Mouse (Mus musculus): ENCODE data around the gene Homer1.
A peak's percentile ranks its signal among the peaks of the same experiment; 100 is the strongest.

The Homer1 gene

DNA sequence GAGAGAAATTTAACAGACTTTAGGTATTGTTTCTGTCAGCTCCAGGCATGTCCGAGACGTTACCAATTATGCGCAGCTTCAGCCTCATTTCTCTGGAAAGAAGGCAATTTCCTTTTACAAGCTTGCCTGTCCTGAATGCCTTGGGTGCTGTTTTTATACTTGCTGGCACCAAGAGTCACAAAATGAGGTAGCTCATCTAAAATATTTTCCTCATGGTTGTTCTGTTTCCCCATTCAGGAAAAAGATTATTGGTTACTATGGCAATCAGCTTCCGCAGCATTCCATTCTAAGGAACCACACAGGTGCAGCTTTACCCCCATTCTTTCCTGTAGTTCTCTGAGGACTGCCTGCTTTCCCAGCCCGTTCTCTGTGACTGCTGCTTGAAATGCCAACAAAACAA is at the start of gene Homer1:
Gene Homer1 (plus strand): TSS at position 320 of the 400 bp plus-strand sequence.
- DNase-seq (ENCODE audit: low read depth, low spot score): no peak

DNA sequence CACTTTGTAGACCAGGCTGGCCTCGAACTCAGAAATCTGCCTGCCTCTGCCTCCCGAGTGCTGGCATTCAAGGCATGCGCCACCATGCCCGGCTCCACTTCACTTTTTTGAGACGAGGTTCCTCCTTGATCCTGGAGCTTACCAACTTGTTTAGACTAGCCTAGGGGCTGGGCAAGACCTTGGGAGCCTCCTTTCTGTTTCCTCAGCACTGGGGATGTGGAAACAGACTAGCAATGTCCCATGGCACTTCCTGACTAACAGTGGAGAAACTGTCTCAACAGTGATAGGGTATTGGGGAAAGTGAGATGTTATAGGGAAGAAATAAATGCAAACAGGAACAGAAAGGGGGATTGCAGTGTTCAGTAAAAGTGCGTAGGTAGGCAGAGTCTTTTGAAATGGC is 47.7 kb upstream of the Homer1 start:
- no peak for DNase-seq (ENCODE audit: low read depth, low spot score)

GRCm38 (mm10) chr13:93252175-93252574 is 47.3 kb upstream of the Homer1 start:
- DNase-seq (ENCODE audit: low read depth, low spot score): no peak

GRCm38 (mm10) chr13:93252941-93253340 is 46.5 kb upstream of the Homer1 start:
- no peak for DNase-seq (ENCODE audit: low read depth, low spot score)

DNA sequence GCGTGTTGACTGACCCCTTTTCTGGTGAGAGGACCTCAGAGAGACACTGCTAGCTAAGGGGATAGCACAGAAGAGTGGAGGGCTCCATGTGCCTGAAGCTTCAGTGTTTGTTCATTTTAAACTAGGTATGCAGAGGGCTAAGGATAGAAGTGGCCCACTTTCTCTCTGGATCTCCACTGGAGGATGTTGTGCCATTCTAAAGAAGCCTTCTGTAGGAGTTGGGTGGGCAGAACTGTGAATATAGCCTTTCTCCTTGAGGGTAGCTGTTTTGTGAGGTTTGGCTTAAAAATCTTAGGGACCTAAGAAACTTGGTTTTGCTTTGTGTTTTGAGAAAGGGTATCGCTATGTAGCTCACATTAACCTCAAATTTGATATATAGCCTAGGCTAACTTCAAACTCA is 32.3 kb upstream of the Homer1 start:
- no peak for DNase-seq (ENCODE audit: low read depth, low spot score)

GRCm38 (mm10) chr13:93300581-93300980 is 1.1 kb downstream of the Homer1 start:
- DNase-seq (ENCODE audit: low read depth, low spot score): no peak

DNA sequence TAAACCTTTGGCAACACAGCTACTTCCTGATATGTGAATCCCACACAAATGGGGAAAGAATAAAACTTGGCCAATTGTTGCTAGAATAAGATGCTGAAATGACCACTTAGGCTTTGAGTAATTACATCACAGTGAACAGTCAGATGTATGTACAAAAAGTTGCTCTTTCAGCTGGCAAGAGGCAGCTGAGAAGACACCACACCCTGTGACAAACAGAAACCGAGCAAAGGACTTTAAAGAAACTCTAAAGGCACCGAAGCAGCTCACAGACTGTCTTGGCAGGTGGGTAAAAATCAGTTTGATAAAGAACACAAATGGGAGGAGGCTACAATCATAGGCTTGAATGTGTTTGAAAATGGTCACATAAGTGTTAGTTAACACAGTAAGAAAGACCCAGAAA is 1.6 kb downstream of the Homer1 start:
- no peak for DNase-seq (ENCODE audit: low read depth, low spot score)

DNA sequence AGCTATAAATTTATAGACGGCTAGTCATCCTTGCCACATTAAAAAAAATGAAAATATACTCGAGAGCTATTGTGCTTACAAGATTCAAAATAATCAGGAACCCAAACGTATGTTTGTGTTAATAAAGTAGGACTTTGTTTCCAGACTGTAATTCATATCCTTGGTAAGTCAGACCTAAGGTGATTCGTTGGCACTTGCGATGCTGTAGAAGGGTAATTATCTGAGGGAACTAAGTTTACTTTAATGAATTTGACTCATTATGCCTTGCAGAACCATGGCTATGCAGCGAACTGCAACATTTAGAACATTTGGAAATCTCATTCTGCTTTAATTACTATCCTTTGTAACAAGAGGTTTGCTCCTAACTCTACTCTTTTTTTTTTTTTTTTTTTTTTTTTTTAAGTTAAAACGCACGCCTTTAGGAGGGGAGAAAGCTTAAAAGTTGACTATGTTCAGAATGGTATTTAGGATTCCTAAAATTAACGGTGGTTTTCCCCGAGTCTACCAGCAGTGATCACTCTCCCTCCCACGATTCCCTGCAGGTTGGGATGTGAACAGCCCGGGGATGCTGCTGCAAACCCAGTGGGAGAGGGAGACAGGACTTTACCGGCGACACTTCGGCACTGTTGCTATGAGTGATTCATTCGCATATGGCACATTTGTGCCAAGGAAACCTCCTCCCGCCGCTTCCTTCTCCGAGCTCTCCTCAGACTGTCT is 3.6 kb downstream of the Homer1 start:
- no peak for DNase-seq (ENCODE audit: low read depth, low spot score)

- peak; percentile 85 for DNase-seq (ENCODE audit: low read depth, low spot score)
Measured at GRCm38 (mm10) chr13:93303563-93304250, 4.3 kb downstream of the Homer1 start.

GRCm38 (mm10) chr13:93304251-93305001 is 5.0 kb downstream of the Homer1 start:
- DNase-seq (ENCODE audit: low read depth, low spot score): peak; percentile 29

DNA sequence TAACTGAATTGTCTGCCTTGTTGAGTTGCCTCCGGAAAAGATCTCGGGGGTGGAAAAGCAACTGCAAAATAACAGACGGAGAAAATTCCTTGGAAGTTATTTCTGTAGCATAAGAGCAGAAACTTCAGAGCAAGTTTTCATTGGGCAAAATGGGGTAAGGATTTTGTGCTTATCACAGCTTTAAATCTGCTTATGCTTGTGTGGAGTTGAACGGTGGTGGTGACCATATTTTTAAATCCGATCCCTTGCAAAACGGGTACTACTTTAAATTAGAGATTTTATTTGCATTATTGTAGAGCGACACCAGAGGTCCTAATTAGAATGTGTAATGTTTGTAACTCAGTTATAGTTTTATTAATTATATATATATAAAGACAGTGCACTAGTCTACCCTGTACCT is 5.7 kb downstream of the Homer1 start:
- no peak for DNase-seq (ENCODE audit: low read depth, low spot score)

GRCm38 (mm10) chr13:93305636-93306035 is 6.2 kb downstream of the Homer1 start:
- no peak for DNase-seq (ENCODE audit: low read depth, low spot score)

DNA sequence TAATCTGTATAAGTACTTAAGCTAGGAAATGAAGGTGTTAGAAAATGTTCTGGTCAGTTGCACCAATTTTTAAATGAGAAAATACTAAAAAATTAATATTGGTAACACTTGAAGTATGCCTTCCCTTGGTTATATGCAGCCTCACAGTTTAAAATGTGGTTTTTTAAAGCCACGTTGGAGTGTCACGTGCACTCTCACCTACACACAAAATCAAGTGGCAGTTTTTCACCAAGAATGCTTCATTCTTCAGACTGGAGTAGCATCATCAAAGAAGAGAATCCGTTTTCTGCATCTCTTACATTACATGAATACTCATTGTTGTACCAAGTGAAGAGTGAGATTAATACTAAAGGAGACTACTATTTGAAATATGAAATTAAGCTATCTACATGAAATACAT is 7.1 kb downstream of the Homer1 start:
- DNase-seq (ENCODE audit: low read depth, low spot score): no peak

DNA sequence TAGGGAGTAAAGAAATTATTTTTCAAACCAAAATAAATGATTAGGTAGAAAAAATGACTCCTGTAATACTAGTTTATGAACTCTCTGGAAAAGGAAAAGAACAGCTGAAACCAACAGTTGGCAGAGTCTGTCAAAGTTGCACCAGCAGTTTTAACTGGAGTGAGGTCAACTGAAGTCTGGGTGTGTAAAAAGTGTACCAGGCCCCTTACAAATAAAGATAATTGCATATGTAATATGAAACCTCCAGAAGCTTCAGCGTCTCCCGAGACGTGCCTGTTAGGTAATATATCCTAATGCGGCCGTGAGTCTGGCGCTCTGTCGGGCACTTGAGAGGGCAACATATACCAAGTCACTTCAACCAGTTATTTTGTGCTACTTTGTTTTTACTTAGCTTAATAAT is 8.3 kb downstream of the Homer1 start:
- no peak for DNase-seq (ENCODE audit: low read depth, low spot score)

- no peak for DNase-seq (ENCODE audit: low read depth, low spot score)
Measured at GRCm38 (mm10) chr13:93309295-93309694, 9.9 kb downstream of the Homer1 start.

GRCm38 (mm10) chr13:93312518-93312917 is 13.1 kb downstream of the Homer1 start:
- no peak for DNase-seq (ENCODE audit: low read depth, low spot score)

DNA sequence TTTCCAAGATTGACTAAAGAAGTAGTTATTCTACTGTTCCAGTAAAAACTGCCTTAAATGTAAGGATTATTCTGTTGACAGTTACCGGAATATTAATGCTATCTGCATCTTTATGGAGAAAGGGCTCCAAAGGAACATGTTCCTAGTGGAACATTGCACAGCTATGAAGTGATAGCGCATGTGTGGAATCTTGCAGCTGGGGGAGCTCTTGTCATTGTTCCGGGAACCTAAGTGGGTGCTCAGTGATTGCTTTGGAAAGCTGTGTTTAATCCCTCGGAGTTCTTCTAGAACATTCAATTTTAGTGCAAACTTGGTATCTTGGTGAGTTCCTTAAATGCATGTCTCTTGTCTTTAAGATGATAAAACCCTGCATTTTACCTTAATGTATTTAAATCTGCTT is 14.9 kb downstream of the Homer1 start:
- DNase-seq (ENCODE audit: low read depth, low spot score): no peak

- no peak for DNase-seq (ENCODE audit: low read depth, low spot score)
Measured at GRCm38 (mm10) chr13:93320089-93320488, 20.7 kb downstream of the Homer1 start.

- no peak for DNase-seq (ENCODE audit: low read depth, low spot score)
Measured at GRCm38 (mm10) chr13:93326326-93326725, 26.9 kb downstream of the Homer1 start.

DNA sequence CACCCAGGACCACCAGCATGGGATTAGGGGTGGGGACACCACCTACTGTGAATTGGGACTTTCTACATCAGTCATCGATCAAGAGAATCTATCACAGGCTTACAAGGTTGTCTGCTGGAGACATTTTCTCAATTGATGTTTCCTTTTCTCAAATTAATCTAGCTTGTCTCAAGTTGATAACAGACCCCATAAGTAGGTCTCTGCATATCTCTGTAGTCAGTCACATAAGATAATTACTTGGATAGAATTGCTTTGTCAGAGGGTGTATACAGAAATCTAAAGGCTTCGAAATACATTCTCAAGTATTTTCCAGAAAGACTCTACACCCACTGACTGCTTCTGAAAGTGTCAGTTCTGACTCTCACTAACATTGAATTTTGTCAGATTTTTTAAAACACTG is 32.3 kb downstream of the Homer1 start:
- no peak for DNase-seq (ENCODE audit: low read depth, low spot score)

DNA sequence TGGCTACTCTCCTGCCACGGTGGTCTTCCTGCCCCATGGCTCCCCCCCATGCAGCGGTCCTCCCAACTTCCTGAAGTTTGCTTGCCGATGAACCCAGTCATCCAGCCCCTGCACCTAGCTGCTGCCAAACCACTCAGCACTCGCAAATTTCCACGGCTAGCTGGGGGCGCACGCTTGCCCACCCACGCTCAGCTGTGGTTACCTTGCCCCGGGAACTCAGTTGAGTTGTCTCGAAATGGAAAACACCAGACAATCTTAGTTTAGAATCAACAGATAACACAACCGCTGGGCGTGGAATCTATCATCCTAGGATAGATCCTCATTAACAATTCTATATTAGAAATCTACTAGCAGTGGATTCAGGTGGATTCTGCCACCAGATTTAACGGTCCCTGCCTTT is 33.1 kb downstream of the Homer1 start:
- no peak for DNase-seq (ENCODE audit: low read depth, low spot score)

- DNase-seq (ENCODE audit: low read depth, low spot score): no peak
Measured at GRCm38 (mm10) chr13:93335337-93335736, 35.9 kb downstream of the Homer1 start.

- no peak for DNase-seq (ENCODE audit: low read depth, low spot score)
Measured at GRCm38 (mm10) chr13:93338394-93338793, 39.0 kb downstream of the Homer1 start.

Measured in c-Kit-negative CD71-positive TER-119-positive erythroid progenitor cells, embryonic 14.5 days (primary cell).